Mouse (Mus musculus) bone marrow macrophage, adult 2 months (primary cell): ENCODE results near the gene Hs1bp3. TPM values are rescaled to one million over a fixed set of nuclear protein-coding genes. Genes with fewer than 3 reads are reported as not detected.

Source experiments
- H3K27ac ChIP-seq: 2 replicates; pipeline ENCODE4 v1.5.1; 2012; ENCODE audit warnings: low read depth, low read length; ENCODE audit not compliant: insufficient read depth
- H3K4me1 ChIP-seq: 2 replicates; pipeline ENCODE4 v1.6.1; 2012; ENCODE audit warnings: low read length; ENCODE audit not compliant: control insufficient read depth, insufficient read depth
- H3K4me3 ChIP-seq: 2 replicates; pipeline ENCODE4 v1.5.1; 2012; ENCODE audit warnings: mild to moderate bottlenecking, low read length, moderate library complexity; ENCODE audit not compliant: insufficient read depth
- CTCF ChIP-seq: IDR thresholded peaks from 2 replicates; pipeline ENCODE4 v1.5.1; 2012; ENCODE audit warnings: low read depth, mild to moderate bottlenecking, low read length, moderate library complexity
- POLR2A ChIP-seq: IDR thresholded peaks from 2 replicates; pipeline ENCODE4 v1.6.1; 2012; ENCODE audit warnings: mild to moderate bottlenecking, low read depth, low read length, borderline replicate concordance
- polyA plus RNA-seq: library from polyadenylated mRNA; stranded (reverse); fragments of >200 nt; gene quantifications from 2 replicates; pipeline ENCODE4 v1.2.4, GENCODE M21; 2012; ENCODE audit not compliant: missing spikeins, insufficient read depth, insufficient read length

Gene Hs1bp3
- polyA plus RNA-seq, 1 experiment, result 33.4 TPM

DNA sequence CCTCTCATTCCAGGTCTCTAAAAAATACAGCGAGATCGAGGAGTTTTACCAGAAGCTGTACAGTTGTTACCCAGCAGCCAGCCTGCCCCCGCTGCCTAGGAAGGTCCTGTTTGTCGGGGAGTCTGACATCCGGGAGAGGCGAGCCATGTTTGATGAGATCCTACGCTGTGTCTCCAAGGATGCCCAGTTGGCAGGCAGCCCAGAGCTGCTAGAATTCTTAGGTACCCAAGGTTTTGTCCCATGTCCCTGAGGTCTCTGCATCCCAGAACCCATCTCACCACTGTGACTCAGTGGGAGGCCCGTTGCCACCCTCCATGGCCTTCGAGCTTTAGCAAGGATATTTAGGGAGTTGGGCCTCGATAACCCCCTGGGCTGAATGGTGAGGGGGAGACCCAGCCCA lies 8.3 kb downstream of the Hs1bp3 start:
- no peak for TF ChIP-seq CTCF
- TF ChIP-seq POLR2A, result no peak

DNA sequence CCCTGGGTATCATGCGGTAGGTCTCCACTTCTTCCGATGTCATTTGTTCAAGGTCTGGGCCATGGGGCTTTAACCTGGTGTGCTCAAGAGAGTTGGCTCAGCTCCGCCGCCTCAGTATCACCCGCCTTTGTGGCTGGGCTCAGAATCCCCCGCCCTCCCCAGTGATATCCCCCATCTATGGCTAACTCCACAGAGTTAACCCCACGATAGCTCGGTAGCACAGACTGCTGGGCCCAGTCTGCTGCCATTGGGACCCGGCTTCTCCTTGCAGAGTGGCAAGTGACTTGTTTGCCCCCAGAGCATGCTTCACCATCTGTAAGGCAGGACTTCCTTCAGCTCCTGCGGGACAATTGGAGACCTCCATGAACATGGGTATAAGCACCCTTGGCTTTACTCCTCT lies 10.9 kb downstream of the Hs1bp3 start:
- Histone ChIP-seq H3K27ac (no peak overlapping the region), H3K4me1 (no peaks in the 10 kb centered on the region)
- TF ChIP-seq POLR2A (no peak), CTCF (no peak)

More for the DNA sequence above, 8.3 kb downstream of the Hs1bp3 start:
- Histone ChIP-seq H3K4me1 (no peaks in the 10 kb centered on the region), H3K4me3 (no peak overlapping the region), H3K27ac (no peak overlapping the region)

DNA sequence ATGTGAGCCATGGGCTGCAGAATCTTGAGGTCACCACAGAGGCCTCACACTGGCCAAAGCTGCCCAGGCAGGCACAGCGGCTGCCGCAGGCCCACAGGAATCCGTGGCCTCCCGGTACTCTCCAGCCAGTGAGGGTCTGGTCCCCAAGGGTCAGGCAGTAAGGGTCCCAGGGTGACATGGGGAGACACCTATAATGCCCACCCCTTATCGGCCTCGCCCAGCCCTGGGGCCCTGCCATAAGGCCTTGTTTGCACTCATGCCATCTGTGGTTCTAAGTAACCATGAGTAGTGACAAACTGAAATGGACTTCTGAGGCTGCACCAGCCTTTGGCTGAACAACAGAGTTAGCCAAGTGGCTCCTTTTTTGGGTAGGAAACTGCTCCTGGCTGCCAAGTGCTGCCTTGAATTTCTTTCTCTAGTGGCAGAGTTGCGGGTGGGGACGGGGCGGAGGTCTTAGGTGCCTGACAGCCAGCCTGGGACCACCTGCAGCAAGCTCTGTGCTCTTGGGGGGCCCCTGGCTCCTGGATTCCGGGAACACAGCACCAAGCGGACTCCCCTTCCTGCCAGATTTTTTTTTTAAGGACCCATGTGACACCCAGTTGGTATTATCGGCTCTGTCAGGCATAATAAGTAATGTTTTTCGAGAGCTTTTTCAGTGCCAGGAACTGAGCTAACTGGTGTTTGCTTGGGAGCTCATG lies 12.2 kb downstream of the Hs1bp3 start:
- no peak overlapping the region for H3K4me3 ChIP-seq
- no peak overlapping the region for H3K27ac ChIP-seq
- H3K4me1 ChIP-seq, result no peaks in the 10 kb centered on the region
- TF ChIP-seq CTCF, result no peak
- TF ChIP-seq POLR2A, result no peak

More for the DNA sequence above, 10.9 kb downstream of the Hs1bp3 start:
- H3K4me3 ChIP-seq, result no peak overlapping the region

DNA sequence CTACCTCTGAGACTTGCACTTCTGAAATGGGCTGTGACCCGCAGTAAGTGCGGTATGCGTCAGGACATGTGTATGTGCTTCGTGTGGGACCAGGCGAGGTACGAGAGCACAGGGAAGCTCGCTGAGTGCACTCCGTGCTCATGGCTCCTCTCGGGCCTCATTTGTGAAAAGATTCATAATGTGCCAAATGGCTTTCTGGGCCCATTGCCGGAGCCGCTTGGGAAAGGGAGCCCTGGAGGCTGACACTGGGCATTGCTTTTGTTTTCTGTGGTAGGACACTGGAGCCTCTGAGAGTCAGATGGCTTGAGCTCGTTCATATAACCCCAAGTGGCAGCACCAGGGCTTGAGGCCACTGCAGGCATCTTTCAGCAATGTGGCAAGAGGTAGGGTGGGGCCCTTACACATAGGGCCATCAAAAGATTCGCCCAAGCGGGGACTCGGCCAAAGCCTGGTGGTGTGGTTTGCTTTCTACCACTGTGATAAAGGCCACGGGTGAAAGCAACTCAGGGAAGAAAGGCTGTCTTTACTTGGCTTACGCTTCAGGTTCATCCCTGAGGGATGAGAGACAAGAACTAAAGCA lies 12.8 kb downstream of the Hs1bp3 start:
- H3K4me1 ChIP-seq, result no peaks in the 10 kb centered on the region
- no peak overlapping the region for H3K27ac ChIP-seq
- no peak for TF ChIP-seq CTCF
- no peak for TF ChIP-seq POLR2A

DNA sequence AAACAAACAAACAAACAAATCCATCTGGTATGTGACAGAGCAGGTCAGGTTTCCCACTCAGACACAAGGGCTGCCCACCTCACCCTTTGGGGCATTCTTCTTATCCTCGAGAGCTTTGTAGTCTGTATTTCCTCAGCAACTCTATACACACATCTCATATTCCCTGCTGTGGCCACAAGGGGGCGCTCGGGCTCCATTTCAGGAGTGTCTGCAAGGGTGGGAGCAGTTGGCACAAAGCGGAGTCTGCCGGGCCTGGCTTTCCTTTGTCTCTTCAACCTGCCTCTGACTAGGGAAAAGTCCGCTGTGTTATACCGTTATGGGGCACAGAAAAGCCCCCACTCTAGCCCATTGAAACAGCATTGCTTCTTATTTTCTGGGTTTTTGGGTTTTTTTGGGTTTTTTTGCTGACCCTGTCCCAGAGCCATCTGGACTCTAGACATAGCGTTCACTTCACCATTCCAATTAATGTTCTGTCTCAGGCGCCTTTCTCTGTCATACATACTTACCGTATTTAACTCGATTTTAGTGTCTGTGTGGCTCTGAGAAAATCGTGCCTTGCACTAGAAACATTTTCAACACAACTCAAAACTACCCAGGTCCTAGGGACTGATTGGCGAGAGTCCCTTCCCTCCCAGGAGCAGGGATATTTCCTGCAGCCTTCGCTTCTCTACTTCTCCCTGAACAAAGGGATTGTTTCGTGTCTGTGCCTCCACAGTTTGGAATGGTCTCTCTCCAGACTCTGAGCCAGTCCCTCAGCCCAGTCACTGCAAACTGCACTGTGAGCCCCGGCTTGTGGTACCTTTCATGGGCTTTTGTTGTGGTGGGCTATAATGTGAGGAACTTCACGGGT lies 13.8 kb downstream of the Hs1bp3 start:
- Histone ChIP-seq H3K4me3 (no peak overlapping the region), H3K4me1 (no peaks in the 10 kb centered on the region), H3K27ac (no peak overlapping the region)
- TF ChIP-seq POLR2A (no peak), CTCF (peak; percentile 94)

More for the DNA sequence above, 12.8 kb downstream of the Hs1bp3 start:
- H3K4me3 ChIP-seq, result no peak overlapping the region

DNA sequence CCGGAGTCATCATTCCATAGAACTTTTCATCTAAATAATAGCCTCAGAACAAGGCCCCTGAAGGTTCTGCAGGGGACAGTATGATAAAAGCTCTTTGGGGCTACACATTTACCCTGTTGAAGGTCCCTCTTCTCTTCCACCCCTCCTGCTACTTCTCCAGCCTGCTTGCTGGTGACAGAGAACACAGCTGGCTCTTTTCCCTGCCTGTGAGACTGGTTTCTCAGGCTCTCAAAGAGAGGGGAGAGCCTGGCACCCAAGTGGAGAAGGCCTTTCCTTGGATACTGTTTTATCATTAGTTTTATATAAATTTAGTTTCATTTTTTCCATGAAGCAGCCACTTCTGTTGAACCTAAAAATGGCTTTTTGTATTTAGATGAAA lies 14.4 kb downstream of the Hs1bp3 start:
- H3K4me1 ChIP-seq, result no peaks in the 10 kb centered on the region; the same call in 1 of the 2 replicates
- no peak overlapping the region for H3K27ac ChIP-seq
- no peak for TF ChIP-seq CTCF
- no peak for TF ChIP-seq POLR2A
- H3K4me3 ChIP-seq, result no peak overlapping the region

DNA sequence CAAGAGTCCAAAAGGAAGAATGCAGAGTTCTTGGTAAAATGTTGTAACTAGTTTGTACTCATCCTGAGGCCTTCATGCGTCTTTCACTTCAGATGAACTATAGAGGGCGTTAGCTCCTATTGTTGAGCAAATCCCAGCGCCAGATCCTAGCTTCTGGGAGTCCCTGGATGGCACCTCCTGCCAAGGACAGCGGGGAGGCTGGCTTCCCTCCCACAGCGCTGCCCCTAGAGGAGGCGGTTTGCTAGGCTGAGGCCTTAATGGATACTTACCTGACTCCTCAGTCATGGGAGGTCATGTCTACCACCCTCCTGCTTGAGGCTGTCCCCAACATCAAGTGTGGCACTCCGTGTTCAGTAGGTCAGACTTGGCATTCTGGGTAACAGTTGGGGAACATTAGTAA lies 16.0 kb downstream of the Hs1bp3 start:
- no peak overlapping the region for H3K4me3 ChIP-seq
- no peak for TF ChIP-seq POLR2A
- no peak for TF ChIP-seq CTCF
- H3K4me1 ChIP-seq, result no peaks in the 10 kb centered on the region; the same call in 1 of the 2 replicates
- H3K27ac ChIP-seq, result no peak overlapping the region

DNA sequence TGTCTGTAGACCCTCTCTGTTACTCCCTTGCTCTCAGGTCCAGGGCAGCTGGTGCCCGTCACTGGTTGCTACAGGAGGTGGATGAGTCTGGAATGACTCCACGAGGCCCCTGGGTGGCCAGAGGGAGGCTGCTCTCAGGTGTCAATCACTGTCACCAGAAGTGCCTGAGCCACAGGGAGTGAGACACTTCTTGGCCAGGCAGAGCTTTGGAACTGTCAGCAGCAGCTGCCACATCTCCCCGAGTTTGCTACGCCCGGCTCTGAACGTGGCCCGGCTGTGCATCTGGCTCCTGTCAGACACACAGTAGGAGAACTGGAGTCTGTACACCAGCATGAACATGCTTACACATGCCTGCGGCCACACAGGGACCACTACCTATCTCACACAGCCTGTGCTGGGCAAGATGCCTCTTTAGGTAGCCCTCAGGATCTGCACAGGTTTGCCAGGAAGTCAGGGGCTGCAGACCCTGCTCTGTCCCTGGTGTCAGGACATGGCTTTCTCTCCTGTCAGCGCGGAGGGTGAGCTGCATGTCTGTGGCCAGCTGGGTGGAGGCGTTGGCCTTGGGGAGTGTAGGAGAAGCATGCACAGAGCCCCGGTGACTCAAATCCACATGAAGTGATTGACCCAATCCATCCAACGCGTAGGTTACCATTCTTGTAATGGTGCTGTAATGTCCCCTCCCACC lies 18.4 kb downstream of the Hs1bp3 start:
- no peak for TF ChIP-seq CTCF
- no peak for TF ChIP-seq POLR2A
- no peak overlapping the region for H3K4me3 ChIP-seq
- no peaks in the 10 kb centered on the region; the same call in 1 of the 2 replicates for H3K4me1 ChIP-seq
- H3K27ac ChIP-seq, result no peak overlapping the region

DNA sequence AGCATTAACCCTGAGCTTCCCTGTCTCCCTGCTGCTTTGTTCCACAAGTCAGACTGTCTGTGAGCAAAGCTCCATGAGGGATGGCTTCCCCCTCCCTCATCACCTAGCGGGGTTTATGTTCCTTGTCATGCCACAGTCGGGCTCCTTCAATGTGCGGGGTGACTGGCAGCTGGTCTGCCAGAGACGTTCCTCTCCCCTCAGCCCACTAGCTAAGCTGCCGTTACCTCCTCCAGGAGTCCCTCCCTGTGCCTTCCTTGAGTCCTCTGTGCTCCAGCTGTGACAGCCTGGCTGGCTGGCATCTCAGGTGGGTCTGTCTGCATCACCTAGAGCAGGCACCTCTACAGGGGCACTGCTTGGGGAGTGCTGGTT lies 18.9 kb downstream of the Hs1bp3 start:
- no peak for TF ChIP-seq POLR2A
- no peak for TF ChIP-seq CTCF
- H3K4me3 ChIP-seq, result no peak overlapping the region

DNA sequence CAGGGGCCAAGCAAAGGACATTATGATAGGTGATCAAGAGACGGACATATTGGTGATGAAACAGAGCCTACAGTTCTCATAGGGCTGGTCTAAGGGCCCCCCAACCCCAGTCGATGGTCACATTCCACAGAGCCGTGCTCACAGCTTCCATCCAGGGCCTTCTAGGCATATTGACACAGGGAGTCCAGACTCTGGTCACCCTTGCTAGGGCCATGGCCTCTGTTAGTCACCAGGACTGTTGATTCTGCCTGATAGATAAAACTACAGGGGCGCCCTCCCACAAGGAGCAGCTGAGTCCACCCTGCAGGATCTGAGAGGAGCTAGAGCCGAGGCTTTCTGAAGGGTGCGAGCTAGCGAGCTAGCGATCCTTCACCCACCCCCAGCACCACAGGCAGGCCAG lies 20.4 kb downstream of the Hs1bp3 start:
- Histone ChIP-seq H3K27ac (no peak overlapping the region), H3K4me1 (no peaks in the 10 kb centered on the region; the same call in 1 of the 2 replicates), H3K4me3 (no peak overlapping the region)
- TF ChIP-seq POLR2A (no peak), CTCF (no peak)

More for the DNA sequence above, 18.9 kb downstream of the Hs1bp3 start:
- no peaks in the 10 kb centered on the region; the same call in 1 of the 2 replicates for H3K4me1 ChIP-seq
- no peak overlapping the region for H3K27ac ChIP-seq
